Mouse (Mus musculus) cerebellum, adult (tissue): ENCODE data around the gene Mios.

Experiments
- ATAC-seq: cut with Nextera tagmentation; 2 replicates; pipeline ENCODE4 v1.9.2; 2017; ENCODE audit warnings: mild to moderate bottlenecking, moderate library complexity, mixed read lengths; ENCODE audit not compliant: insufficient number of reproducible peaks, low FRiP score, low TSS enrichment

Gene Mios

GRCm38 (mm10) chr6:8209047-8209865 is at the start of gene Mios:
Gene Mios (plus strand): TSS chr6:8209222.
- peak; percentile 92 for ATAC-seq

- no peak for ATAC-seq
Measured at GRCm38 (mm10) chr6:8160001-8160400, 49.0 kb upstream of the Mios start.

GRCm38 (mm10) chr6:8164741-8165140 is 44.3 kb upstream of the Mios start:
- no peak for ATAC-seq

- ATAC-seq: no peak
Measured at GRCm38 (mm10) chr6:8172101-8172500, 36.9 kb upstream of the Mios start.

GRCm38 (mm10) chr6:8174062-8174461 is 35.0 kb upstream of the Mios start:
- ATAC-seq: no peak

- no peak for ATAC-seq
Measured at GRCm38 (mm10) chr6:8175346-8175745, 33.7 kb upstream of the Mios start.

GRCm38 (mm10) chr6:8176116-8176515 is 32.9 kb upstream of the Mios start:
- no peak for ATAC-seq

- peak; percentile 56; the same call in 1 of the 2 replicates for ATAC-seq
Measured at GRCm38 (mm10) chr6:8178397-8178941, 30.6 kb upstream of the Mios start.

- 0 out of 2 replicates have a peak, but pooled peaks have one; percentile 36 for ATAC-seq
Measured at GRCm38 (mm10) chr6:8188599-8189233, 20.3 kb upstream of the Mios start.

GRCm38 (mm10) chr6:8189917-8190316 is 19.1 kb upstream of the Mios start:
- no peak for ATAC-seq

- no peak for ATAC-seq
Measured at GRCm38 (mm10) chr6:8192517-8192916, 16.5 kb upstream of the Mios start, which contains the start of gene Col28a1. Gene Col28a1 (minus strand): TSS chr6:8192617.

GRCm38 (mm10) chr6:8209866-8210186 is 804 bp downstream of the Mios start:
- no peak for ATAC-seq

GRCm38 (mm10) chr6:8210661-8211060 is 1.6 kb downstream of the Mios start:
- no peak for ATAC-seq

GRCm38 (mm10) chr6:8227035-8227434 is 18.0 kb downstream of the Mios start:
- ATAC-seq: no peak

- no peak for ATAC-seq
Measured at GRCm38 (mm10) chr6:8228596-8228995, 19.6 kb downstream of the Mios start.

GRCm38 (mm10) chr6:8258316-8258715 is 49.3 kb downstream of the Mios start:
- ATAC-seq: peak; percentile 1; the same call in 1 of the 2 replicates

GRCm38 (mm10) chr6:8259004-8259666 is 50.1 kb downstream of the Mios start, which contains the start of the genes Rpa3, Umad1 and Gm45062:
Gene Rpa3 (minus strand): TSS chr6:8259173.
Gene Umad1 (plus strand): TSS chr6:8259288.
Gene Gm45062 (plus strand): TSS chr6:8259450.
- ATAC-seq: peak; percentile 99

GRCm38 (mm10) chr6:8259667-8260044 is 50.6 kb downstream of the Mios start:
- no peak; the same call in 1 of the 2 replicates for ATAC-seq

- no peak for ATAC-seq
Measured at GRCm38 (mm10) chr6:8271047-8271446, 62.0 kb downstream of the Mios start.

GRCm38 (mm10) chr6:8274387-8275054 is 65.5 kb downstream of the Mios start:
- peak; percentile 69 for ATAC-seq
